ENCODE assay signal across 2 mouse cellular contexts in the genomic region with DNA sequence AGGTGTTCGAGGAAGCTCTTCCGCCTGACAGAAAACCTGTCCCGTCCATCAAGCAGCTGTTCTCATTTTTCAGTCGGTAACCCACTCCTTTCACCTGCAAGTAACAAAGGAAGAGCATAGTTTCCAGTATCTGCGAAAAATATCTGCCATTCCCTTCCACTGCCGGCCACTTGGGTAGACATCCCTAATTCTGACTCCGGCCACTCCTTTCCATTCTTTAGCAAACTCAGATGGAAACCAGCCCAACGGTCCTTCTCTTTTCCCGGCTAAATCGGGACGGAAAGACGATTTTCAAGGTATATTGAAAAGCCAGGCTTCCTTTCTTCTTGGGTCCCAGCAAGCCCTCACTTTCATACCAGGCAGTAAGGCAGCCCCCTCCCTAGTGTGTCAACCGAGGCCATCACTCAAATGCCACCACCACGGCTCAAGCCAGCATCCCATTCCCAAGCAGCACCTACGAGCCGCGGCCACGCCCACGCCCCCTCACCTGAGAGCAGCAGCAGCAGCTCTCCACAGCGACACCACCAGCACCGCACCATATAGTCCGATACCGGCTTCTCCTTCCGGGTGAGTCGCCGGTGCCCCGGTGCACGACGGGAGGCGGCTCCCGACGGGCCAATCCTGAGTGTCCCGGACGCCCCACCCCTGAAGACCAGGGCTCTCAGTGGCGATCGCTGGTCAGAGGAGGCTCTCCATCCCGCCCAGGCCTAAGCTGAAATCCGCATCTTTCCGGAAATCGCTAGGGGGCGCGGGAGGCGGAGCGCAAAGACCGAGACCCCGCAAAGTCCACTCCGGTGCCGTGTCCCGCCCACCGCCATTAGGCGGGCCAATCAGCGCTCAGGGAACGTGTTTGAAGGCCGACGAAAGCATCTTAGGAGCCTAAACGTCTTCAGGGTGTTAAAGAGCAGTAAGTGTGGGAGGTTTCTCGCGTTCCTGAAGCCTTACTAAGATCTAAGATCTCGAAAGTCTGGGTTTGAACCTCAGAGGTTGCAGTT.
TF ChIP-seq lines count a peak whose summit lies in the region.

Snx11 (minus strand) TSS at position 592 of the 995 bp plus-strand sequence.

TF ChIP-seq in C2C12, 6 proteins besides CTCF, POLR2A, EP300 and RAD21 (continued from another document):
- TF ChIP-seq MYOG (IDR thresholded peaks at IDR 0.05; ENCODE audit: control insufficient read depth, extremely low read depth, insufficient read length): no peak
- no peak for TF ChIP-seq MAX (IDR thresholded peaks at IDR 0.05)
- no peak for TF ChIP-seq USF1 (IDR thresholded peaks at IDR 0.05; ENCODE audit: low read depth)

TF ChIP-seq in myocyte, 11 proteins besides CTCF, POLR2A, EP300 and RAD21 (continued from another document):
- no peak for TF ChIP-seq TCF12 (IDR thresholded peaks at IDR 0.05; ENCODE audit: insufficient read depth, poor library complexity, severe bottlenecking)
- no peak for TF ChIP-seq REST (IDR thresholded peaks at IDR 0.05; ENCODE audit: insufficient read depth, insufficient read length)
- peak in 1 of 3 experiments; percentile 23 for TF ChIP-seq MYOG (IDR thresholded peaks at IDR 0.05; ENCODE audit: control insufficient read depth in 1 of 3, insufficient read depth in 1 of 3, insufficient read length in 2 of 3, low read depth in 2 of 3)
- no peak for TF ChIP-seq USF1 (IDR thresholded peaks at IDR 0.05; ENCODE audit: low read depth)
- peak in 1 of 3 experiments; percentile 21 for TF ChIP-seq MYOD1 (IDR thresholded peaks at IDR 0.05; ENCODE audit: control insufficient read depth in 1 of 3, insufficient read length in 2 of 3, low read depth in 2 of 3)
- TF ChIP-seq E2F4 (IDR thresholded peaks at IDR 0.05; ENCODE audit: insufficient read depth): peak; percentile 40
